Mouse (Mus musculus) kidney, adult 2 months (tissue): Measurements from ENCODE around the gene Esyt2. TPM values are rescaled to one million over a fixed set of nuclear protein-coding genes. Genes with fewer than 3 reads are reported as not detected.

Source experiments
- DNase-seq: peaks from one replicate; pipeline ENCODE4 v3.0.0; 2021
- H3K27ac ChIP-seq: fragments of 200-500 bp; 2 replicates; pipeline ENCODE4 v1.5.1; 2012; ENCODE audit warnings: low read depth, low read length, control low read depth, inconsistent platforms; ENCODE audit not compliant: insufficient read depth
- H3K27me3 ChIP-seq: fragments of 200-500 bp; replicated peaks from 2 replicates; pipeline ENCODE4 v1.6.1; 2012; ENCODE audit warnings: mild to moderate bottlenecking, moderate library complexity, low read length, inconsistent platforms; ENCODE audit not compliant: control insufficient read depth, insufficient read depth
- H3K36me3 ChIP-seq: fragments of 200-500 bp; 2 replicates; pipeline ENCODE4 v1.6.1; 2012; ENCODE audit warnings: mild to moderate bottlenecking, moderate library complexity, low read length, inconsistent platforms; ENCODE audit not compliant: control insufficient read depth, insufficient read depth
- H3K4me1 ChIP-seq: fragments of 200-500 bp; 2 replicates; pipeline ENCODE4 v1.6.1; 2011; ENCODE audit warnings: low read length; ENCODE audit not compliant: control insufficient read depth, insufficient read depth
- H3K4me3 ChIP-seq: fragments of 200-500 bp; 2 replicates; pipeline ENCODE4 v1.5.1; 2011; ENCODE audit warnings: mild to moderate bottlenecking, low read depth, low read length, control low read depth; ENCODE audit not compliant: insufficient read depth
- CTCF ChIP-seq: fragments of 200-500 bp; conservative IDR thresholded peaks from 2 replicates; pipeline ENCODE4 v1.5.1; 2011; ENCODE audit warnings: low read depth, mild to moderate bottlenecking, control low read depth, low read length, moderate library complexity, mixed read lengths; ENCODE audit not compliant: insufficient read depth, insufficient read length
- POLR2A ChIP-seq: fragments of 200-500 bp; IDR thresholded peaks from one replicate; pipeline ENCODE4 v1.6.1; 2011; ENCODE audit warnings: low read depth, low read length, control low read depth
- WGBS: fragments of 180-500 bp; shearing (Covaris S2); methylation state at CpG from one replicate; pipeline ENCODE4 v1.1.7; 2018; 5-methylcytosine and 5-hydroxymethylcytosine counted together
- polyA plus RNA-seq: library from polyadenylated mRNA; depleted of rRNA; stranded (reverse); fragments of >200 nt; gene quantifications from 2 replicates; pipeline ENCODE4 v1.2.3, GENCODE M21; 2012

Esyt2 gene
- polyA plus RNA-seq, 1 experiment: 8.8 TPM

DNA sequence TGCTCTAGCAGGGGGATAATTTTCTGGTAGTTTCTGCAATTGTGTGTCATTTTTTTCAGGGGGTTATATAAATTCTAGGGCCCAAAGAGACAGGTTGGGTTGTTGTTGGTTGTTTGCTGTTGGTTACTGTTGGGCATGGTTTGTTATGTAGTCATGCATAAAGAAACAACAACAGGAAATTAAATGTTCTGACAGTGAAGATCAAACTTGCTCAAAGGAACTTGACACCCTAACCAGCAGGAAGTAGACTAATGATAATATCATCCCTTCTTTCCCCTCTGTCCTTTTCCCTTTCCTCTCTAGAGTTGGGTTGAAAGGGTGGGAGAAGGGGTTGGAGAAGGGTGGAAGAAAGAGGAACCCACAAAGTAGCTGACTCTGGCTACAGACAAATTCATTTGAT lies 103.0 kb downstream of the Esyt2 start:
- Histone ChIP-seq H3K36me3 (no peaks in the 10 kb centered on the region; the same call in 1 of the 2 replicates), H3K4me1 (no peaks in the 10 kb centered on the region), H3K27me3 (no peaks in the 10 kb centered on the region), H3K27ac (no peak overlapping the region), H3K4me3 (no peak overlapping the region)
- no peak for TF ChIP-seq CTCF
- TF ChIP-seq POLR2A: no peak
- no peak for DNase-seq

DNA sequence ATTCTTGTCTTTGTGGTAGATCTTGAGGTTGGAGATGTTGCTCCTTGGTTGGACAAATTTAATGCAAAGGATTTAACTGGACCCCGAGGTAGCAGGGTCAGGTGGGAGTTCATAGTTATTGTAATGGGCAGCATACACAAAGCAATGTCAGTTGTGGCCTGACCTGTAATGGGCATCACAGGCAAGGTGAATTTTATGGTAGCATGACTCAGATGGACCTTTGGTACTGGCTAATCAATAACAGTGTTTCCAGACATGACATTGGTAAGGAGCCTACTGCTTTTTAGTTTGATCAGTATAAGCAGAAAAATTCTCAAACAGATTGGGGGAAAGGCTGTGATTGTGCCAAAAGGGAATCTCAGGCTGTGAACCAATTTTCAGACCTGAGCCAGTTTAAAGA lies 105.8 kb downstream of the Esyt2 start:
- no peak for TF ChIP-seq POLR2A
- no peak for TF ChIP-seq CTCF
- Histone ChIP-seq H3K4me3 (no peak overlapping the region), H3K36me3 (no peaks in the 10 kb centered on the region), H3K4me1 (no peaks in the 10 kb centered on the region), H3K27ac (no peak overlapping the region), H3K27me3 (no peaks in the 10 kb centered on the region)
- DNase-seq: no peak
- WGBS: 76% methylated on average over 1 of the region's 1 CpGs

GRCm38 (mm10) chr12:116389868-116390267 lies 108.9 kb downstream of the Esyt2 start:
- H3K27ac ChIP-seq: no peak overlapping the region
- WGBS: 14% methylated on average over 1 of the region's 1 CpGs
- no peak overlapping the region for H3K4me3 ChIP-seq
- no peaks in the 10 kb centered on the region for H3K36me3 ChIP-seq
- no peaks in the 10 kb centered on the region for H3K27me3 ChIP-seq
- TF ChIP-seq POLR2A: no peak
- no peak for DNase-seq
- no peaks in the 10 kb centered on the region for H3K4me1 ChIP-seq

DNA sequence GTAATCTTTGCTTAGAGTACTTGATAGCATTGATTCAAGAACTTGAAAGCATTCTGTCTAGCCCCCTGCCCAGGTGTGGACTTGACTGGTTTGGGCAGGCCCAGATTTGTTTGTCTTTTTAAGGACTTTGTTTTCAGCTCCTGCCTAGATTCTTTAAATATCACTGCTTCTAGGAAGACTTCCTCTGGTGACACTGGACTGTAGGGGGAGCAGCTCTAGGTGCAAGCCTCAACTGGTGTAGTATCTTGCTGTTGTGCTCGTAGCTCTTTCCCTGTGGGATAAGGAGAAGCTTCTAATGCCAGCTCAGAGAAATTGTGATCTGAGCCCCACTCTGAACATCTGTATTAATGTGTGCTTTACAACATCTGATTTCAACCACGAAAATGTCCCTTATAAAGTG lies 113.3 kb downstream of the Esyt2 start:
- no peaks in the 10 kb centered on the region for H3K4me1 ChIP-seq
- TF ChIP-seq CTCF: 0 out of 2 replicates have a peak, but pooled peaks have one; percentile 7
- no peak for TF ChIP-seq POLR2A

DNA sequence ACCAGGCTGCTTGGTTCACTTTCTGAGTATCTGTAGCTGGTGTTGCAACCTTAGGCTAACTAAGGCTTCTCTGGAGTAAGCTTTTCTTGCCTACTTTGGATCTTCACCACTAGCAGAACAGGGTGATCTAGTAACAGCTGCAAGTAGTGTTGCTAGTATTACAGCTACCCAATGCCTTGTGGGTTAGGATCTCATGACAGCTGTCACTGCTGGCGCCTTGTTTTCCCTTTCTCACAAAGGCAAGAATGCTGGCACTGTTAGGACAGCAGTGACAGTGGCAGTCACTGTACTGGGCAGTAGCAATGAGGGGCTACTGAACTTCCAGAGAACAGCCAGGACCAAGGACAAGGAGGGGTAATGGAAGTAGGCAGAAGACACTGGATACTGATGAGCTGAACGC lies 114.3 kb downstream of the Esyt2 start:
- H3K36me3 ChIP-seq: no peaks in the 10 kb centered on the region
- TF ChIP-seq POLR2A: no peak
- no peak for TF ChIP-seq CTCF
- WGBS: 92% methylated on average over 2 of the region's 2 CpGs
- H3K4me1 ChIP-seq: no peaks in the 10 kb centered on the region
- H3K27ac ChIP-seq: no peak overlapping the region
- no peak for DNase-seq
- no peak overlapping the region for H3K4me3 ChIP-seq
- no peaks in the 10 kb centered on the region for H3K27me3 ChIP-seq

More for the DNA sequence above, 113.3 kb downstream of the Esyt2 start:
- Histone ChIP-seq H3K27ac (no peak overlapping the region), H3K4me3 (no peak overlapping the region), H3K27me3 (no peaks in the 10 kb centered on the region), H3K36me3 (no peaks in the 10 kb centered on the region)
- WGBS: 86% methylated on average over 2 of the region's 2 CpGs
- DNase-seq: no peak

- 72% methylated on average over 2 of the region's 2 CpGs for WGBS
- H3K27ac ChIP-seq: no peak overlapping the region
- no peaks in the 10 kb centered on the region for H3K27me3 ChIP-seq
- no peak for DNase-seq
- no peaks in the 10 kb centered on the region for H3K36me3 ChIP-seq
- H3K4me1 ChIP-seq: no peaks in the 10 kb centered on the region
- H3K4me3 ChIP-seq: no peak overlapping the region
- TF ChIP-seq POLR2A (no peak), CTCF (no peak)
These were observed 115.2 kb downstream of the Esyt2 start for GRCm38 (mm10) chr12:116396072-116396695.

GRCm38 (mm10) chr12:116404012-116404679 lies 123.2 kb downstream of the Esyt2 start:
- Histone ChIP-seq H3K27ac (no peak overlapping the region), H3K27me3 (no peaks in the 10 kb centered on the region), H3K4me3 (no peak overlapping the region), H3K4me1 (no peaks in the 10 kb centered on the region), H3K36me3 (no peaks in the 10 kb centered on the region)
- WGBS: 97% methylated on average over 18 of the region's 18 CpGs
- TF ChIP-seq POLR2A (no peak), CTCF (no peak)
- no peak for DNase-seq
